In genomic region chr10:75500345-75500744, GRCm38 (mm10) we compare ENCODE assay signal across 20 mouse cellular contexts. TPM values are rescaled to one million over a fixed set of nuclear protein-coding genes. Genes with fewer than 3 reads are reported as not detected.
DNase-seq lines count a peak whose midpoint lies in the region; ATAC-seq and TF ChIP-seq lines count a peak whose summit lies in the region.
"Had no signal": no experiment of that assay in that cellular context is flagged by ENCODE, and none has a peak within 500 bp of the region (broad histone marks: within the 10 kb centered on the region; RNA-seq: fewer than 3 reads in every experiment).

No protein-coding gene starts in this region.

- no peaks in the 10 kb centered on the region for H3K9me3 ChIP-seq in liver, postnatal 0 days (ENCODE audit: low read length)
- H3K9me3 ChIP-seq in midbrain, embryonic 10.5 days (replicated peaks) = no peaks in the 10 kb centered on the region
- H3K9me3 ChIP-seq: forebrain, embryonic 15.5 days; G1E; kidney, embryonic 15.5 days; stomach, embryonic 15.5 days had no signal

- WGBS in liver, postnatal 0 days (ENCODE audit: insufficient replicate concordance) = 48% methylated on average over 7 of the region's 7 CpGs
- WGBS in midbrain, embryonic 10.5 days = 75% methylated on average over 7 of the region's 7 CpGs

- intact Hi-C loops in gastrocnemius, adult 2 months (cut with DNase I) = no loop called here

- H3K4me3 ChIP-seq in gastrocnemius, adult 2 months = no peak overlapping the region
- no peak overlapping the region for H3K4me3 ChIP-seq in liver, postnatal 0 days (ENCODE audit: low read depth, low read length)
- H3K4me3 ChIP-seq in midbrain, embryonic 10.5 days = no peak overlapping the region
- H3K4me3 ChIP-seq: forebrain, embryonic 15.5 days; hindbrain, embryonic 10.5 days; kidney, embryonic 15.5 days; stomach, embryonic 15.5 days had no signal

- H3K36me3 ChIP-seq in liver, postnatal 0 days (replicated peaks; ENCODE audit: insufficient read depth, low read length) = peaks cover 4% of the 10 kb centered on the region
- H3K36me3 ChIP-seq in midbrain, embryonic 10.5 days = no peaks in the 10 kb centered on the region
- H3K36me3 ChIP-seq: forebrain, embryonic 15.5 days; hindbrain, embryonic 10.5 days; stomach, embryonic 15.5 days had no signal

- no peak for TF ChIP-seq EP300 in liver, postnatal 0 days (IDR thresholded peaks at IDR 0.05; ENCODE audit: low read depth)

- no peak for TF ChIP-seq CTCF in gastrocnemius, adult 2 months (IDR thresholded peaks at IDR 0.05)
- TF ChIP-seq CTCF in liver, postnatal 0 days (IDR thresholded peaks at IDR 0.05; ENCODE audit: low read depth) = no peak

- peak overlapping the region; percentile 67 for H3K27ac ChIP-seq in gastrocnemius, adult 2 months
- peak overlapping the region; percentile 70 for H3K27ac ChIP-seq in liver, postnatal 0 days (ENCODE audit: low read depth)
- no peak overlapping the region for H3K27ac ChIP-seq in midbrain, embryonic 10.5 days (replicated peaks)
- H3K27ac ChIP-seq: forebrain, embryonic 15.5 days; hindbrain, embryonic 10.5 days; kidney, embryonic 15.5 days; stomach, embryonic 15.5 days had no signal

- peak; percentile 42 for ATAC-seq in liver, postnatal 0 days
- ATAC-seq in megakaryocyte, adult 5-6 weeks (ENCODE audit: poor library complexity, severe bottlenecking) = no peak
- ATAC-seq: CD4-positive, CD25-positive, alpha-beta regulatory T cell, adult 4 months; forebrain, embryonic 15.5 days had no signal

- peaks cover 26% of the 10 kb centered on the region for H3K4me1 ChIP-seq in liver, postnatal 0 days (ENCODE audit: insufficient read depth)
- H3K4me1 ChIP-seq in midbrain, embryonic 10.5 days = no peaks in the 10 kb centered on the region
- H3K4me1 ChIP-seq: forebrain, embryonic 15.5 days; hindbrain, embryonic 10.5 days; kidney, embryonic 15.5 days had no signal

- H3K9ac ChIP-seq in liver, postnatal 0 days (replicated peaks) = no peak overlapping the region
- H3K9ac ChIP-seq: forebrain, embryonic 15.5 days; kidney, embryonic 15.5 days; stomach, embryonic 15.5 days had no signal

- H3K4me2 ChIP-seq in liver, postnatal 0 days (ENCODE audit: low read depth, low read length) = peak overlapping the region; percentile 1; the same call in 1 of the 2 replicates
- H3K4me2 ChIP-seq: forebrain, embryonic 15.5 days; kidney, embryonic 15.5 days; stomach, embryonic 15.5 days had no signal

- no peak for DNase-seq in gastrocnemius, adult 2 months
- no peak for DNase-seq in gastrocnemius, postnatal 10 days
- peak; percentile 44 for DNase-seq in c-Kit-positive CD71-positive TER-119-negative erythroid progenitor cells, embryonic 14.5 days (ENCODE audit: low read depth)
- DNase-seq in liver = peak; percentile 30
- no peak for DNase-seq in liver, postnatal 0 days
- no peak for DNase-seq in frontal cortex, postnatal 36 days (ENCODE audit: low spot score in 2 of 2)
- DNase-seq in midbrain, embryonic 10.5 days (ENCODE audit: low spot score) = no peak
- DNase-seq: cerebellum, postnatal 25 days; lung, adult 18-20 months; lung, postnatal 36 days; midbrain, embryonic 14.5 days; spleen, adult 18-20 months had no signal

- H3K27me3 ChIP-seq in liver, postnatal 0 days (ENCODE audit: insufficient read depth, low read length) = no peaks in the 10 kb centered on the region
- no peaks in the 10 kb centered on the region for H3K27me3 ChIP-seq in midbrain, embryonic 10.5 days (ENCODE audit: low read depth, poor library complexity, severe bottlenecking)
- H3K27me3 ChIP-seq: forebrain, embryonic 15.5 days; kidney, embryonic 15.5 days; stomach, embryonic 15.5 days had no signal

RNA-seq across cellular contexts. Expression of gene Snrpd3, which starts 17.0 kb away (rescaled TPM):
- total RNA-seq in gastrocnemius, adult 2 months (2021) = 10 to 100 TPM; 65.9 to 91.4 TPM
- total RNA-seq in gastrocnemius, postnatal 10 days (2021) = 100 to 1,000 TPM; 126 to 134 TPM
- 51.9 and 58.8 TPM in 2 replicates for polyA plus RNA-seq in liver, postnatal 0 days (2015; fragmentation: Nextera tagmentation; extraction: Ambion mirVana)
- 31.1 and 31.9 TPM in 2 replicates for total RNA-seq in megakaryocyte, adult 5-6 weeks (2015)
- total RNA-seq in megakaryocyte, adult 5-6 weeks (2017) = 39.2 and 42.4 TPM in 2 replicates
- polyA plus RNA-seq in midbrain, embryonic 10.5 days (2016; fragmentation: Nextera tagmentation; extraction: Ambion mirVana) = 271 and 281 TPM in 2 replicates

RNA-seq across cellular contexts. Expression of gene Gucd1, which starts 17.4 kb away (rescaled TPM):
- total RNA-seq in gastrocnemius, adult 2 months (2021) = 10 to 100 TPM; 48.2 to 78.7 TPM
- 10 to 100 TPM; 46.9 to 47.5 TPM for total RNA-seq in gastrocnemius, postnatal 10 days (2021)
- 45.2 and 45.6 TPM in 2 replicates for polyA plus RNA-seq in liver, postnatal 0 days (2015; fragmentation: Nextera tagmentation; extraction: Ambion mirVana)
- total RNA-seq in megakaryocyte, adult 5-6 weeks (2015) = 22.1 and 22.2 TPM in 2 replicates
- 33.4 and 38.1 TPM in 2 replicates for total RNA-seq in megakaryocyte, adult 5-6 weeks (2017)
- polyA plus RNA-seq in midbrain, embryonic 10.5 days (2016; fragmentation: Nextera tagmentation; extraction: Ambion mirVana) = 32.1 and 35.7 TPM in 2 replicates

RNA-seq across cellular contexts. Expression of gene Lrrc75b, which starts 59.8 kb away (rescaled TPM):
- under 1 TPM; 0.11 to 0.15 TPM for total RNA-seq in gastrocnemius, adult 2 months (2021)
- total RNA-seq in gastrocnemius, postnatal 10 days (2021) = 1 to 10 TPM; 1.3 to 1.9 TPM
- 0.05 and 0.06 TPM in 2 replicates for polyA plus RNA-seq in liver, postnatal 0 days (2015; fragmentation: Nextera tagmentation; extraction: Ambion mirVana)
- total RNA-seq in megakaryocyte, adult 5-6 weeks (2015) = 0.58 and 0.71 TPM in 2 replicates
- 0.22 and 0.57 TPM in 2 replicates for total RNA-seq in megakaryocyte, adult 5-6 weeks (2017)
- polyA plus RNA-seq in midbrain, embryonic 10.5 days (2016; fragmentation: Nextera tagmentation; extraction: Ambion mirVana) = 1.6 and 3.8 TPM in 2 replicates
- total RNA-seq: granulocyte monocyte progenitor cell, adult 5-6 weeks had no signal
- polyA plus RNA-seq: G1E had no signal

Comparison
In these comparisons a context has a peak if more than half of its experiments do, and no peak if none do; other contexts are left out.
1. DNase-seq: peak in c-Kit-positive CD71-positive TER-119-negative erythroid progenitor cells, embryonic 14.5 days (single experiment) and liver (single experiment); none in gastrocnemius, adult 2 months (single experiment), gastrocnemius, postnatal 10 days (single experiment), liver, postnatal 0 days (single experiment), frontal cortex, postnatal 36 days (0 of 2) and midbrain, embryonic 10.5 days (single experiment).